Mouse (Mus musculus) MEL (cell line): ENCODE measurements around the gene Ttc39d. TPM values are rescaled to one million over a fixed set of nuclear protein-coding genes. Genes with fewer than 3 reads are reported as not detected.
"Not testable (repeated sequence)": the region's sequence is repeated elsewhere in the genome, so short reads cannot be mapped to it uniquely, and the experiment has no call there.

Experiments
- DNase-seq: peaks from one replicate; pipeline ENCODE4 v3.0.0; 2011; ENCODE audit warnings: low read depth, low spot score
- H3K27ac ChIP-seq: 2 replicates; pipeline ENCODE4 v1.5.1; 2012; ENCODE audit warnings: low read depth, mild to moderate bottlenecking, control low read depth, low read length, moderate library complexity; ENCODE audit not compliant: control insufficient read depth
- H3K27me3 ChIP-seq, 2 experiments: fragments of 150-350 bp in 1 of 2; sonication (generic) in 1 of 2; 2 replicates each; pipeline ENCODE4 v1.6.1; 2012; ENCODE audit warnings: low read length in 2 of 2, mild to moderate bottlenecking in 2 of 2, improper control_type of control experiment in 1 of 2, moderate library complexity in 1 of 2; ENCODE audit not compliant: insufficient read depth in 2 of 2, control insufficient read depth in 1 of 2
- H3K36me3 ChIP-seq, 2 experiments: 2 replicates each; pipeline ENCODE4 v1.6.1; 2012 to 2014; ENCODE audit warnings: low read length in 2 of 2, improper control_type of control experiment in 1 of 2, inconsistent platforms in 1 of 2, mild to moderate bottlenecking in 1 of 2; ENCODE audit not compliant: insufficient read depth in 2 of 2, control insufficient read depth in 1 of 2
- H3K4me1 ChIP-seq, 2 experiments: fragments of 150-350 bp in 1 of 2; sonication (generic) in 1 of 2; 2 replicates each; pipeline ENCODE4 v1.6.1; 2012; ENCODE audit warnings: low read length in 2 of 2, improper control_type of control experiment in 1 of 2, mild to moderate bottlenecking in 1 of 2; ENCODE audit not compliant: insufficient read depth in 2 of 2, control insufficient read depth in 1 of 2
- H3K4me3 ChIP-seq, 2 experiments: fragments of 150-350 bp in 1 of 2; sonication (generic) in 1 of 2; 2 replicates each; pipeline ENCODE4 v1.5.1; 2012; ENCODE audit warnings: low read depth in 2 of 2, low read length in 2 of 2, mild to moderate bottlenecking in 2 of 2, moderate library complexity in 2 of 2, control low read depth in 1 of 2, improper control_type of control experiment in 1 of 2; ENCODE audit not compliant: control insufficient read depth in 1 of 2, insufficient read depth in 1 of 2
- H3K79me2 ChIP-seq: 2 replicates; pipeline ENCODE4 v1.6.1; 2012; ENCODE audit warnings: mild to moderate bottlenecking, low read length, moderate library complexity; ENCODE audit not compliant: control insufficient read depth, poor library complexity, insufficient read depth
- H3K9ac ChIP-seq: 2 replicates; pipeline ENCODE4 v1.6.1; 2012; ENCODE audit warnings: low read depth, mild to moderate bottlenecking, control low read depth, low read length, moderate library complexity; ENCODE audit not compliant: control insufficient read depth, poor library complexity, severe bottlenecking
- H3K9me3 ChIP-seq: fragments of 150-350 bp; sonication (generic); replicated peaks from 2 replicates; pipeline ENCODE4 v1.6.1; 2012; ENCODE audit warnings: mild to moderate bottlenecking, low read length, improper control_type of control experiment, moderate library complexity; ENCODE audit not compliant: insufficient read depth
- CHD1 ChIP-seq: IDR thresholded peaks from 2 replicates; pipeline ENCODE4 v1.6.1; 2012; ENCODE audit warnings: low read depth, mild to moderate bottlenecking, inconsistent platforms, low read length, improper control_type of control experiment
- CHD2 ChIP-seq: IDR thresholded peaks from 2 replicates; pipeline ENCODE4 v1.6.1; 2011; ENCODE audit warnings: low read length, improper control_type of control experiment
- CTCF ChIP-seq, 3 experiments: IDR thresholded peaks in 2 of 3; conservative IDR thresholded peaks in 1 of 3; 2 replicates each; pipeline ENCODE4 v1.5.1; 2011 to 2012; ENCODE audit warnings: low read length in 3 of 3, low read depth in 2 of 3, mild to moderate bottlenecking in 2 of 3, improper control_type of control experiment in 1 of 3, inconsistent platforms in 1 of 3, mixed read lengths in 1 of 3, moderate library complexity in 1 of 3; ENCODE audit not compliant: control insufficient read depth in 1 of 3, insufficient read depth in 1 of 3, poor library complexity in 1 of 3, severe bottlenecking in 1 of 3
- E2F4 ChIP-seq: IDR thresholded peaks from 2 replicates; pipeline ENCODE4 v1.6.1; 2011; ENCODE audit warnings: low read depth, low read length, improper control_type of control experiment, borderline replicate concordance
- ETS1 ChIP-seq: IDR thresholded peaks from 2 replicates; pipeline ENCODE4 v1.6.1; 2012; ENCODE audit warnings: low read depth, mild to moderate bottlenecking, inconsistent platforms, low read length, improper control_type of control experiment, moderate library complexity
- HCFC1 ChIP-seq: IDR thresholded peaks from 2 replicates; pipeline ENCODE4 v1.6.1; 2012; ENCODE audit warnings: low read depth, mild to moderate bottlenecking, inconsistent platforms, low read length, improper control_type of control experiment, moderate library complexity
- MAZ ChIP-seq: IDR thresholded peaks from 2 replicates; pipeline ENCODE4 v1.6.1; 2012; ENCODE audit warnings: low read depth, mild to moderate bottlenecking, inconsistent platforms, low read length, improper control_type of control experiment
- MEF2A ChIP-seq: IDR thresholded peaks from 2 replicates; pipeline ENCODE4 v1.6.1; 2014; ENCODE audit warnings: low read depth, mild to moderate bottlenecking, inconsistent platforms, low read length, improper control_type of control experiment; ENCODE audit not compliant: poor library complexity, insufficient replicate concordance, severe bottlenecking; ENCODE audit errors: extremely low read depth
- MYB ChIP-seq: IDR thresholded peaks from 2 replicates; pipeline ENCODE4 v1.6.1; 2011; ENCODE audit warnings: mild to moderate bottlenecking, low read depth, low read length, improper control_type of control experiment
- TBP ChIP-seq: IDR thresholded peaks from 2 replicates; pipeline ENCODE4 v1.8.0; 2011; ENCODE audit warnings: low read depth, low read length, improper control_type of control experiment
- UBTF ChIP-seq: IDR thresholded peaks from 2 replicates; pipeline ENCODE4 v1.6.1; 2012; ENCODE audit warnings: low read depth, mild to moderate bottlenecking, inconsistent platforms, low read length, improper control_type of control experiment, moderate library complexity, borderline replicate concordance; ENCODE audit not compliant: insufficient read depth
- USF1 ChIP-seq: IDR thresholded peaks from 2 replicates; pipeline ENCODE4 v1.6.1; 2014; ENCODE audit warnings: low read depth, mild to moderate bottlenecking, inconsistent platforms, low read length, improper control_type of control experiment, moderate library complexity
- USF2 ChIP-seq, 2 experiments: IDR thresholded peaks; 2 replicates each; pipeline ENCODE4 v1.6.1; 2011 to 2012; ENCODE audit warnings: improper control_type of control experiment in 2 of 2, low read length in 2 of 2, borderline replicate concordance in 1 of 2, inconsistent platforms in 1 of 2, low read depth in 1 of 2, mild to moderate bottlenecking in 1 of 2; ENCODE audit not compliant: insufficient read depth in 1 of 2
- ZNF384 ChIP-seq: IDR thresholded peaks from 2 replicates; pipeline ENCODE4 v1.6.1; 2012; ENCODE audit warnings: low read depth, mild to moderate bottlenecking, inconsistent platforms, low read length, improper control_type of control experiment
- polyA plus RNA-seq, 2 experiments: library from polyadenylated mRNA; stranded (reverse) in 1 of 2; unstranded in 1 of 2; fragments of >175 nt in 1 of 2; fragments of >200 nt in 1 of 2; gene quantifications; 2 replicates each; pipeline versions ENCODE4 v1.2.1 to v1.2.4; 2012; ENCODE audit warnings: low replicate concordance in 2 of 2, low read depth in 1 of 2; ENCODE audit not compliant: insufficient read length in 2 of 2, insufficient read depth in 1 of 2, missing spikeins in 1 of 2
- total RNA-seq: library from RNA; depleted of rRNA; stranded (reverse); fragments of 300-350 nt; gene quantifications from 2 replicates; pipeline ENCODE4 v1.2.3, GENCODE M21; 2012

Gene Ttc39d
- total and polyA plus RNA-seq, 3 experiments: not detected

DNA sequence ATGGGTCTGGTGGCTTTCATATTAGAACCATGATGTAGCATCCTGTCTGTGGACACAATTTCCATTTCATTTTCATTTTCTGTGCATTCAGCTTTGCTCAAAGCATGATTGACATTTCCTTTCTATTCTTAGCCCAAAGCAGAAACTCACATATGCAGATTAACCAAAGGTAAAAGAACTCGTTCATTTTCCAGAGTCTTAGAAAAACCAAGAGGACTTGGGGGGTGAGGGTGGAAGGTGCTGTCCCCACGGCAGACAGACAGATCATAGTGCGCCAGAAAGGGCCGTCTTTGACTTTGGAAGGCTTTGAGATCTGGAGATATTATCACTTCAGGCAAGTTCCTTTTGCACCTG, 31.9 kb upstream of the Ttc39d start:
- no peak for TF ChIP-seq USF2 (IDR thresholded peaks at IDR 0.05; ENCODE audit: borderline replicate concordance in 1 of 2, insufficient read depth in 1 of 2, low read depth in 1 of 2, low read length in 2 of 2)
- TF ChIP-seq MAZ: no peak
- no peak for TF ChIP-seq UBTF
- no peaks in the 10 kb centered on the region for H3K36me3 ChIP-seq
- no peaks in the 10 kb centered on the region; a peak in 1 of 4 replicates for H3K27me3 ChIP-seq
- no peak overlapping the region for H3K27ac ChIP-seq
- H3K4me1 ChIP-seq: no peaks in the 10 kb centered on the region
- DNase-seq: no peak
- H3K9ac ChIP-seq: no peak overlapping the region
- H3K9me3 ChIP-seq: no peaks in the 10 kb centered on the region
- no peak overlapping the region for H3K4me3 ChIP-seq
- H3K79me2 ChIP-seq: no peaks in the 10 kb centered on the region

DNA sequence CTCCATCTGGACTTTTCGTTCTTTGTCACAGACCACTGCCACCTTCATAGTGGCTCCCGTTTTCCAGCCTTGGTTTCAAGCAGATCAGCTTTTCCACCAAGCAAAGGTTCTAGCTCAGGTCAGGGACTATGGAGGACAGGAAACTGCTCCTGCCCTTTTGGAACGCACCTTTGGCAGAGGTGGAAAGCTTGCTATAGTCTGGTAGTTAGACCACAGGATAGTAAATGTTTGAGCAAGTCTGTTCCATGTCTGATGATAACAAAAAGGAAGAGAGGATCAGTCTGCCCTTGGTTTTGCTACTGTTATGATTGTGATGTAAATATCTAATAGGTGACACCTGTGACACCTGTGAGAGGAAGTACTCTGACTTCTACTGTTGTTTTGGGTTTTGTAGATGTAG, 31.3 kb upstream of the Ttc39d start:
- no peak for DNase-seq
- H3K9ac ChIP-seq: no peak overlapping the region
- no peaks in the 10 kb centered on the region; a peak in 1 of 4 replicates for H3K27me3 ChIP-seq
- no peaks in the 10 kb centered on the region for H3K4me1 ChIP-seq
- H3K36me3 ChIP-seq: no peaks in the 10 kb centered on the region
- no peak overlapping the region for H3K4me3 ChIP-seq
- H3K27ac ChIP-seq: no peak overlapping the region
- H3K9me3 ChIP-seq: no peaks in the 10 kb centered on the region
- H3K79me2 ChIP-seq: no peaks in the 10 kb centered on the region
- TF ChIP-seq MYB: no peak
- TF ChIP-seq CTCF (IDR thresholded peaks at IDR 0.05 in 2 of 3, conservative IDR thresholded peaks at IDR 0.05 in 1 of 3; ENCODE audit: control insufficient read depth in 1 of 3, insufficient read depth in 1 of 3, low read depth in 2 of 3, low read length in 3 of 3, poor library complexity in 1 of 3, severe bottlenecking in 1 of 3): no peak
- TF ChIP-seq CHD1: no peak
- no peak for TF ChIP-seq ETS1
- TF ChIP-seq HCFC1: no peak
- no peak for TF ChIP-seq ZNF384
- no peak for TF ChIP-seq TBP
- TF ChIP-seq UBTF: no peak
- no peak for TF ChIP-seq CHD2
- TF ChIP-seq E2F4: no peak
- TF ChIP-seq MEF2A: no peak
- no peak for TF ChIP-seq USF1

DNA sequence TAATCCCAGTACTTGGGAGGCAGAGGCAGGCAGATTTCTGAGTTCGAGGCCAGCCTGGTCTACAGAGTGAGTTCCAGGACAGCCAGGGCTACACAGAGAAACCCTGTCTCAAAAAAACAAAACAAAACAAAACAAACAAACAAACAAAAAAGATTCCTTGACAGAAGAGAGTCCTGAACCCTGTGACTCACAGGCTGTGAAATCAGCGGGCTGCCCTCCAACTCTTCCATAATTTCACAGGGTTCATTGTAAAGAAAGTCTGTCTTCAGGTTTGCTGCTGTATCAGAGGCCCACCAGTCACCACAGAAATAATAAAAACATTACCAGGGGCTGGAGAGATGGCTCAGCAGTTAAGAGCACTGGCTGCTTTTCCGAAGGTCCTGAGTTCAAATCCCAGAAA, 28.4 kb upstream of the Ttc39d start:
- H3K79me2 ChIP-seq, H3K27me3 ChIP-seq, H3K27ac ChIP-seq, H3K9ac ChIP-seq, H3K9me3 ChIP-seq, DNase-seq, H3K36me3 ChIP-seq, H3K4me3 ChIP-seq, H3K4me1 ChIP-seq: not testable (repeated sequence)
